Mouse (Mus musculus): ENCODE measurements around the gene Srsf7. TPM values are rescaled to one million over a fixed set of nuclear protein-coding genes. Genes with fewer than 3 reads are reported as not detected.
"Not testable (repeated sequence)": the region's sequence is repeated elsewhere in the genome, so short reads cannot be mapped to it uniquely, and the experiment has no call there.

The Srsf7 gene
- polyA plus RNA-seq, 1 experiment from 2014 or later: 476 TPM

GRCm38 (mm10) chr17:80213998-80214397, 6.9 kb upstream of the Srsf7 start:
- not testable (repeated sequence) for H3K9me3 ChIP-seq (ENCODE audit: control insufficient read depth, low read length); ATAC-seq; H3K4me3 ChIP-seq (ENCODE audit: low read length); H3K36me3 ChIP-seq (ENCODE audit: control insufficient read depth, insufficient read depth, low read length); H3K27ac ChIP-seq (ENCODE audit: low read length); H3K9ac ChIP-seq (ENCODE audit: low read depth, low read length); H3K27me3 ChIP-seq (replicated peaks; ENCODE audit: control insufficient read depth, insufficient read depth, low read length); H3K4me1 ChIP-seq (ENCODE audit: control insufficient read depth, insufficient read depth, low read length); H3K4me2 ChIP-seq (ENCODE audit: low read depth, low read length)
- WGBS: 90% methylated on average over 4 of the region's 4 CpGs

DNA sequence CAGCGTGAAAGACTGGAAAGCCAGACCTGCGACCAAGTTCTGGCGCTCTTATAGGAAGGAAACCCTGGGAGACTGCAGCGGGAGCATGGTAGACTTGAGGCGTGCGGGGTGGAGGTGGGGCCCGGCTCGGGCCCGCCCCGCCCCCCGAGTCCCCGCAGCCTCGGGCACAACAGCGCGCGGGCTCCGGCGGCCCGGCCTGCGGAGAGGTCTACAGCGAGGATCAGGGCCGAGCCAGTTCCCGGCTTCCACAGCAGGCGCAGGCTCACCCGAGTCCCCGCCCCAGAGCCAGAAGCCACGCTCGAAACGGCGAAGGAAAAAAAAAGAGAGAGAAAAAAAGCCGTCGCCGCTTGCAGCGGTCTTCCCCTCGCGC, 821 bp downstream of the Srsf7 start:
- Histone ChIP-seq H3K4me3 (ENCODE audit: low read length) (peak overlapping the region; percentile 93), H3K4me1 (ENCODE audit: control insufficient read depth, insufficient read depth, low read length) (0 out of 2 replicates have a peak, but pooled peaks cover 8% of the 10 kb centered on the region), H3K4me2 (ENCODE audit: low read depth, low read length) (peak overlapping the region; percentile 73), H3K36me3 (ENCODE audit: control insufficient read depth, insufficient read depth, low read length) (peaks cover 4% of the 10 kb centered on the region; the same call in 1 of the 2 replicates), H3K9ac (ENCODE audit: low read depth, low read length) (peak overlapping the region; percentile 99), H3K9me3 (ENCODE audit: control insufficient read depth, low read length) (no peaks in the 10 kb centered on the region), H3K27me3 (replicated peaks; ENCODE audit: control insufficient read depth, insufficient read depth, low read length) (no peaks in the 10 kb centered on the region), H3K27ac (ENCODE audit: low read length) (peak overlapping the region; percentile 99)
- peak; percentile 66 for ATAC-seq
- under 1% methylated on average over 36 of the region's 36 CpGs for WGBS

DNA sequence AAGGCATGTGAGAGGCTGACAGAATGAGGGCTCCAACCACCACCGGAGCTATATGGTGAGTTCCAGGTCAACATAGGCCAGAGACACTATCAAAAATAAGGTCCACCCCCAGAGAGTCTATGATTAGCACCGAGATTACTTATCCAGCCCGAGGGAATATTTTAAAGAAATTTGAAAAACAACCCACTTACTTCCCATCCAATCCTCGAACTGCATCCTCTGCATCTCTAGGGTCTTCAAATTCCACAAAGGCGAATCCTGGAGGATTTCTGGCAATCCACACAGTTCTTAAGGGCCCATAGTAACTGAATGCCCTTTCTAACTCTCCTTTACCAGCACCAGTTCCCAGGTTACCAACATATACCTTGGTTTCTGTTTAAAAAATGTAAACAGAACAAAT, 1.4 kb downstream of the Srsf7 start:
- no peak overlapping the region for H3K27ac ChIP-seq (ENCODE audit: low read length)
- H3K27me3 ChIP-seq (replicated peaks; ENCODE audit: control insufficient read depth, insufficient read depth, low read length): no peaks in the 10 kb centered on the region
- peak overlapping the region; percentile 73 for H3K4me2 ChIP-seq (ENCODE audit: low read depth, low read length)
- peaks cover 4% of the 10 kb centered on the region; the same call in 1 of the 2 replicates for H3K36me3 ChIP-seq (ENCODE audit: control insufficient read depth, insufficient read depth, low read length)
- H3K4me3 ChIP-seq (ENCODE audit: low read length): peak overlapping the region; percentile 93
- 11% methylated on average over 5 of the region's 5 CpGs for WGBS
- H3K4me1 ChIP-seq (ENCODE audit: control insufficient read depth, insufficient read depth, low read length): 0 out of 2 replicates have a peak, but pooled peaks cover 8% of the 10 kb centered on the region
- no peaks in the 10 kb centered on the region for H3K9me3 ChIP-seq (ENCODE audit: control insufficient read depth, low read length)
- H3K9ac ChIP-seq (ENCODE audit: low read depth, low read length): peak overlapping the region; percentile 99
- no peak for ATAC-seq

DNA sequence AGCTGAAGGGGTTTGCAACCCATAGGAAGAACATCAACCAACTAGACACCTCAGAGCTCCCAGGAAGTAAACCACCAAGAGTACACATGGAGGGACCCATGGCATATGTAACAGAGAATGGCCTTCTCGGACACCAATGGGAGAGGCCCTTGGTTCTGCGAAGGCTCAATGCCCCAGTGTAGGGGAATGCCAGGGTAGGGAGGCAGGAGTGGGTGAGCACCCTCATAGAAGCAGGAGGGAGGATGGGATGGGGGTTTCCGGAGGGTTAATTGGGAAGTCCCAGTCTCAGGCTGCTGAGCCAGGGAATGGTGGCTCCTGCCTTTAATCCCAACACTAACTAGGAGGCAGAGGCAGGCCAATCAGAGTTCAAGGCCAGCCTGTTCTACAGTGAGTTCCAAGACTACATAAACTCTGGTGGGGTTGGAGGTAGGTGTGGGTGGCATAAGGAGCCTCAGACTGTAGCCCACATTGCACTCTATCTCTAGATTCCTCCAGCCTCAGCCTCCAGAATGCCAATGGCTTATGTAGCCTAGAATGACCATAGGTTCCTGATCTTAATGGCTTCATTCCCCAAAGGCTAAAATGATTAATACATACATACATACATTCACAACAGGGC, 7.8 kb downstream of the Srsf7 start:
- H3K4me1 ChIP-seq (ENCODE audit: control insufficient read depth, insufficient read depth, low read length): no peaks in the 10 kb centered on the region
- H3K4me2 ChIP-seq (ENCODE audit: low read depth, low read length): no peak overlapping the region
- no peaks in the 10 kb centered on the region for H3K9me3 ChIP-seq (ENCODE audit: control insufficient read depth, low read length)
- no peak overlapping the region for H3K9ac ChIP-seq (ENCODE audit: low read depth, low read length)
- peak; percentile 33; the same call in 1 of the 2 replicates for ATAC-seq
- no peaks in the 10 kb centered on the region for H3K27me3 ChIP-seq (replicated peaks; ENCODE audit: control insufficient read depth, insufficient read depth, low read length)
- H3K27ac ChIP-seq (ENCODE audit: low read length): no peak overlapping the region
- peaks cover 4% of the 10 kb centered on the region for H3K36me3 ChIP-seq (ENCODE audit: control insufficient read depth, insufficient read depth, low read length)
- 92% methylated on average over 3 of the region's 3 CpGs for WGBS
- H3K4me3 ChIP-seq (ENCODE audit: low read length): no peak overlapping the region

GRCm38 (mm10) chr17:80193075-80193474, 14.0 kb downstream of the Srsf7 start:
- Histone ChIP-seq H3K27ac (ENCODE audit: low read length) (no peak overlapping the region), H3K9me3 (ENCODE audit: control insufficient read depth, low read length) (no peaks in the 10 kb centered on the region), H3K4me3 (ENCODE audit: low read length) (no peak overlapping the region), H3K4me2 (ENCODE audit: low read depth, low read length) (no peak overlapping the region), H3K4me1 (ENCODE audit: control insufficient read depth, insufficient read depth, low read length) (no peaks in the 10 kb centered on the region), H3K27me3 (replicated peaks; ENCODE audit: control insufficient read depth, insufficient read depth, low read length) (no peaks in the 10 kb centered on the region), H3K36me3 (ENCODE audit: control insufficient read depth, insufficient read depth, low read length) (no peaks in the 10 kb centered on the region; the same call in 1 of the 2 replicates), H3K9ac (ENCODE audit: low read depth, low read length) (no peak overlapping the region)
- WGBS: 64% methylated on average over 5 of the region's 5 CpGs
- ATAC-seq: no peak

DNA sequence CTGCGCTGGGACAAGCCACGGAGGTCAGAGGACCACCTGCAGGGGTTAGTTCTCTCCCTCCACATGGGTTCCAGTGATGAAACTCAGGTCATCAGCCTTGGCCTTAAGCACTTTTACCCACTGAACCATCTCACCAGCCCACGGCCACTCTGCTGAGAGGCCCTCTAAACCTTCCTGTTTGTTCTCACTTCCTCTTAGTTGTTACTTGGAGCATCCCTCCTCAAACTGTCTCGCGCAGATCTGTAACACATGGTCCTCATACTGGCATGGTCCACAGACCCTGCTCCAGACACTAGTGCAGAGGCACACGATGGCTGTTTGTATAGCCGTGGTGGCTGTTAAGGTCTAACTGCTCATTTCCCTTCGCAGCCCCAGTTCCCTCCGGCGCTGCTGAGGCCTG, 23.5 kb downstream of the Srsf7 start:
- Histone ChIP-seq H3K9me3 (ENCODE audit: control insufficient read depth, low read length) (no peaks in the 10 kb centered on the region), H3K27me3 (replicated peaks; ENCODE audit: control insufficient read depth, insufficient read depth, low read length) (no peaks in the 10 kb centered on the region), H3K4me1 (ENCODE audit: control insufficient read depth, insufficient read depth, low read length) (no peaks in the 10 kb centered on the region), H3K9ac (ENCODE audit: low read depth, low read length) (no peak overlapping the region), H3K27ac (ENCODE audit: low read length) (no peak overlapping the region), H3K4me2 (ENCODE audit: low read depth, low read length) (no peak overlapping the region), H3K36me3 (ENCODE audit: control insufficient read depth, insufficient read depth, low read length) (no peaks in the 10 kb centered on the region), H3K4me3 (ENCODE audit: low read length) (no peak overlapping the region)
- ATAC-seq: no peak
- 85% methylated on average over 10 of the region's 10 CpGs for WGBS

- no peaks in the 10 kb centered on the region for H3K4me1 ChIP-seq (ENCODE audit: control insufficient read depth, insufficient read depth, low read length)
- ATAC-seq: no peak
- H3K9ac ChIP-seq (ENCODE audit: low read depth, low read length): no peak overlapping the region
- H3K27me3 ChIP-seq (replicated peaks; ENCODE audit: control insufficient read depth, insufficient read depth, low read length): no peaks in the 10 kb centered on the region
- H3K4me2 ChIP-seq (ENCODE audit: low read depth, low read length): no peak overlapping the region
- no peaks in the 10 kb centered on the region for H3K9me3 ChIP-seq (ENCODE audit: control insufficient read depth, low read length)
- H3K27ac ChIP-seq (ENCODE audit: low read length): no peak overlapping the region
- H3K4me3 ChIP-seq (ENCODE audit: low read length): no peak overlapping the region
- no peaks in the 10 kb centered on the region for H3K36me3 ChIP-seq (ENCODE audit: control insufficient read depth, insufficient read depth, low read length)
Observed at GRCm38 (mm10) chr17:80180468-80180867, 26.6 kb downstream of the Srsf7 start.

GRCm38 (mm10) chr17:80179959-80180358, 27.1 kb downstream of the Srsf7 start:
- Histone ChIP-seq H3K27me3 (replicated peaks; ENCODE audit: control insufficient read depth, insufficient read depth, low read length) (no peaks in the 10 kb centered on the region), H3K27ac (ENCODE audit: low read length) (no peak overlapping the region), H3K4me1 (ENCODE audit: control insufficient read depth, insufficient read depth, low read length) (0 out of 2 replicates have a peak, but pooled peaks cover 2% of the 10 kb centered on the region), H3K4me2 (ENCODE audit: low read depth, low read length) (no peak overlapping the region), H3K4me3 (ENCODE audit: low read length) (no peak overlapping the region), H3K9me3 (ENCODE audit: control insufficient read depth, low read length) (no peaks in the 10 kb centered on the region), H3K9ac (ENCODE audit: low read depth, low read length) (no peak overlapping the region), H3K36me3 (ENCODE audit: control insufficient read depth, insufficient read depth, low read length) (no peaks in the 10 kb centered on the region)
- whole genome bisulfite sequencing: 0% methylated on average over 6 of the region's 6 CpGs
- ATAC-seq: peak; percentile 86

DNA sequence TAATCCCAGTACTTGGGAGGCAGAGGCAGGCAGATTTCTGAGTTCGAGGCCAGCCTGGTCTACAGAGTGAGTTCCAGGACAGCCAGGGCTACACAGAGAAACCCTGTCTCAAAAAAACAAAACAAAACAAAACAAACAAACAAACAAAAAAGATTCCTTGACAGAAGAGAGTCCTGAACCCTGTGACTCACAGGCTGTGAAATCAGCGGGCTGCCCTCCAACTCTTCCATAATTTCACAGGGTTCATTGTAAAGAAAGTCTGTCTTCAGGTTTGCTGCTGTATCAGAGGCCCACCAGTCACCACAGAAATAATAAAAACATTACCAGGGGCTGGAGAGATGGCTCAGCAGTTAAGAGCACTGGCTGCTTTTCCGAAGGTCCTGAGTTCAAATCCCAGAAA, 28.3 kb downstream of the Srsf7 start:
- not testable (repeated sequence) for H3K4me3 ChIP-seq (ENCODE audit: low read length); H3K27ac ChIP-seq (ENCODE audit: low read length); H3K27me3 ChIP-seq (replicated peaks; ENCODE audit: control insufficient read depth, insufficient read depth, low read length); H3K36me3 ChIP-seq (ENCODE audit: control insufficient read depth, insufficient read depth, low read length); H3K4me1 ChIP-seq (ENCODE audit: control insufficient read depth, insufficient read depth, low read length); H3K4me2 ChIP-seq (ENCODE audit: low read depth, low read length); H3K9me3 ChIP-seq (ENCODE audit: control insufficient read depth, low read length); H3K9ac ChIP-seq (ENCODE audit: low read depth, low read length); ATAC-seq
- 100% methylated on average over 3 of the region's 3 CpGs for WGBS

GRCm38 (mm10) chr17:80175966-80176365, 31.1 kb downstream of the Srsf7 start:
- Histone ChIP-seq H3K27ac (ENCODE audit: low read length) (no peak overlapping the region), H3K9me3 (ENCODE audit: control insufficient read depth, low read length) (no peaks in the 10 kb centered on the region), H3K36me3 (ENCODE audit: control insufficient read depth, insufficient read depth, low read length) (no peaks in the 10 kb centered on the region), H3K4me1 (ENCODE audit: control insufficient read depth, insufficient read depth, low read length) (0 out of 2 replicates have a peak, but pooled peaks cover 2% of the 10 kb centered on the region), H3K4me3 (ENCODE audit: low read length) (no peak overlapping the region), H3K4me2 (ENCODE audit: low read depth, low read length) (no peak overlapping the region), H3K27me3 (replicated peaks; ENCODE audit: control insufficient read depth, insufficient read depth, low read length) (no peaks in the 10 kb centered on the region), H3K9ac (ENCODE audit: low read depth, low read length) (no peak overlapping the region)
- 87% methylated on average over 3 of the region's 3 CpGs for WGBS
- ATAC-seq: no peak

All from intestine, embryonic 16.5 days (tissue).